In the genomic region with DNA sequence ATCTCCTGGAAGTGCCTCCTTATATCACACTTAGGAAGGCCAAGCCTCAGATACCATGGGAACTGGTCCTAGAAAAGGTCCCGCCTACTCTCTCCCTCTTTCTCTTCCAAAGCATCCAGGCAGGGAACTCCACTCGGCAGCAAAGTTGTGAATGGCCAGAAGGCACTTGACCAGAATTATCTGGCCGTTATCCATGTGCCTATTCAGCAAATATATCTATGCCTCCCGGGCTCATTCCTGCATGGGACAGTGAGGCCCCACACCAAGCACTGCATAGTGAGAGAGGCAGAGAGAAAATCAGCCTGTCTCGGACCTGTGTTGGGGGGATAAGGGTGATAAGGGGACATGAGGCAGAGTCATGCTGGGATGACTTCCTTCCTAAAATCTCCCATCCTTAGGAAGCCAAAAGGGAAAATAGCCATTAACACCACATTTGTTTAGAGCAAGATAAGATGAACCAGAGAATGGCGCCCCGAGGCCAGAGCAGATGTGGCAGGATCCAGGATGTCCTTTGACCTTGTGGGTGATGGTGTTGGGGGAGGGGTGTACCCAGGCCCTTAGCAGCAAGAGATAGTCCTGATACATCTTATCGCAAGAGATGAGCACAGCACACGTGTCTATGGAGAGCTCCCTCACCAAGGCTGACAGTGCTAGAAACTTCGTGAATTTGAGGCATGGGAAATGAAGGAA, we compare ENCODE assay signal across 13 mouse cellular contexts.
DNase-seq lines count a peak whose midpoint lies in the region; ATAC-seq and TF ChIP-seq lines count a peak whose summit lies in the region.
"Had no signal": no experiment of that assay in that cellular context is flagged by ENCODE, and none has a peak within 500 bp of the region (broad histone marks: within the 10 kb centered on the region; RNA-seq: fewer than 3 reads in every experiment).

No protein-coding gene starts in this region.

- no peaks in the 10 kb centered on the region; the same call in 1 of the 2 replicates for H3K27me3 ChIP-seq in heart, embryonic 10.5 days (ENCODE audit: insufficient read depth, poor library complexity, severe bottlenecking)
- no peaks in the 10 kb centered on the region for H3K27me3 ChIP-seq in liver, embryonic 15.5 days
- no peaks in the 10 kb centered on the region; the same call in 1 of the 2 replicates for H3K27me3 ChIP-seq in liver, embryonic 12.5 days (replicated peaks)
- no peaks in the 10 kb centered on the region for H3K27me3 ChIP-seq in embryonic facial prominence, embryonic 15.5 days
- H3K27me3 ChIP-seq in intestine, postnatal 0 days (replicated peaks; ENCODE audit: control insufficient read depth, insufficient read depth, low read length) = no peaks in the 10 kb centered on the region
- H3K27me3 ChIP-seq: forebrain, embryonic 15.5 days had no signal

- peak overlapping the region; percentile 64 for H3K27ac ChIP-seq in heart, embryonic 10.5 days
- no peak overlapping the region for H3K27ac ChIP-seq in liver, embryonic 15.5 days (replicated peaks)
- H3K27ac ChIP-seq in liver, embryonic 12.5 days = no peak overlapping the region
- 0 out of 2 replicates have a peak overlapping the region, but pooled peaks have one; percentile 13 for H3K27ac ChIP-seq in embryonic facial prominence, embryonic 15.5 days (replicated peaks)
- no peak overlapping the region for H3K27ac ChIP-seq in intestine, postnatal 0 days (ENCODE audit: low read depth, low read length)
- H3K27ac ChIP-seq: forebrain, embryonic 15.5 days had no signal

- H3K4me2 ChIP-seq in liver, embryonic 15.5 days = no peak overlapping the region
- H3K4me2 ChIP-seq in liver, embryonic 12.5 days = no peak overlapping the region
- H3K4me2 ChIP-seq in embryonic facial prominence, embryonic 15.5 days (replicated peaks) = no peak overlapping the region
- H3K4me2 ChIP-seq in intestine, postnatal 0 days (replicated peaks; ENCODE audit: low read depth) = no peak overlapping the region
- H3K4me2 ChIP-seq: forebrain, embryonic 15.5 days had no signal

- DNase-seq in heart, embryonic 10.5 days (ENCODE audit: low spot score) = no peak
- no peak for DNase-seq in heart, adult 9 months (ENCODE audit: low spot score in 2 of 2)
- peak; percentile 72 for DNase-seq in NIH3T3 (ENCODE audit: low read depth)
- DNase-seq: B cell, adult 2 months; cerebellum, postnatal 36 days; kidney, adult 8-10 months; right cerebral cortex, postnatal 4 days had no signal

- peaks cover 21% of the 10 kb centered on the region for H3K4me1 ChIP-seq in heart, embryonic 10.5 days
- H3K4me1 ChIP-seq in liver, embryonic 15.5 days (replicated peaks) = no peaks in the 10 kb centered on the region
- peaks cover 15% of the 10 kb centered on the region; the same call in 1 of the 2 replicates for H3K4me1 ChIP-seq in liver, embryonic 12.5 days
- peaks cover 19% of the 10 kb centered on the region for H3K4me1 ChIP-seq in embryonic facial prominence, embryonic 15.5 days
- H3K4me1 ChIP-seq in intestine, postnatal 0 days (replicated peaks; ENCODE audit: control insufficient read depth, insufficient read depth, low read length) = no peaks in the 10 kb centered on the region
- H3K4me1 ChIP-seq: forebrain, embryonic 15.5 days had no signal

- H3K4me3 ChIP-seq in heart, embryonic 10.5 days = no peak overlapping the region
- H3K4me3 ChIP-seq in liver, embryonic 15.5 days (replicated peaks) = no peak overlapping the region
- H3K4me3 ChIP-seq in liver, embryonic 12.5 days = no peak overlapping the region
- no peak overlapping the region for H3K4me3 ChIP-seq in embryonic facial prominence, embryonic 15.5 days (replicated peaks)
- no peak overlapping the region for H3K4me3 ChIP-seq in intestine, postnatal 0 days (ENCODE audit: low read depth, low read length)
- H3K4me3 ChIP-seq: forebrain, embryonic 15.5 days had no signal

- WGBS in heart, embryonic 10.5 days = 22% methylated on average over 10 of the region's 10 CpGs
- 36% methylated on average over 10 of the region's 10 CpGs for WGBS in liver, embryonic 15.5 days (ENCODE audit: insufficient replicate concordance)
- WGBS in liver, embryonic 12.5 days (ENCODE audit: insufficient replicate concordance) = 28% methylated on average over 10 of the region's 10 CpGs
- 52% methylated on average over 10 of the region's 10 CpGs for WGBS in embryonic facial prominence, embryonic 15.5 days
- WGBS in intestine, postnatal 0 days = 61% methylated on average over 10 of the region's 10 CpGs

- no peak overlapping the region for H3K9ac ChIP-seq in liver, embryonic 15.5 days
- H3K9ac ChIP-seq in liver, embryonic 12.5 days = no peak overlapping the region
- no peak overlapping the region for H3K9ac ChIP-seq in embryonic facial prominence, embryonic 15.5 days
- no peak overlapping the region for H3K9ac ChIP-seq in intestine, postnatal 0 days (ENCODE audit: low read depth, low read length)
- H3K9ac ChIP-seq: forebrain, embryonic 15.5 days had no signal

- ATAC-seq in liver, embryonic 15.5 days (ENCODE audit: insufficient read depth) = peak; percentile 40; the same call in 1 of the 2 replicates
- no peak for ATAC-seq in liver, embryonic 12.5 days
- no peak for ATAC-seq in embryonic facial prominence, embryonic 15.5 days (ENCODE audit: insufficient number of reproducible peaks, low FRiP score, low TSS enrichment, low read depth)
- no peak for ATAC-seq in megakaryocyte-erythroid progenitor cell, adult 5-6 weeks (replicated peaks; ENCODE audit: low FRiP score, low TSS enrichment, poor library complexity, severe bottlenecking)
- no peak for ATAC-seq in intestine, postnatal 0 days
- ATAC-seq: forebrain, embryonic 15.5 days had no signal

- H3K9me3 ChIP-seq in heart, embryonic 10.5 days = no peaks in the 10 kb centered on the region
- no peaks in the 10 kb centered on the region for H3K9me3 ChIP-seq in liver, embryonic 15.5 days (replicated peaks)
- H3K9me3 ChIP-seq in liver, embryonic 12.5 days (replicated peaks) = no peaks in the 10 kb centered on the region
- H3K9me3 ChIP-seq in embryonic facial prominence, embryonic 15.5 days (replicated peaks) = no peaks in the 10 kb centered on the region
- no peaks in the 10 kb centered on the region for H3K9me3 ChIP-seq in intestine, postnatal 0 days (ENCODE audit: control insufficient read depth)
- H3K9me3 ChIP-seq: forebrain, embryonic 15.5 days had no signal

- H3K36me3 ChIP-seq in heart, embryonic 10.5 days = 0 out of 2 replicates have a peak, but pooled peaks cover 2% of the 10 kb centered on the region
- H3K36me3 ChIP-seq in liver, embryonic 15.5 days (replicated peaks) = no peaks in the 10 kb centered on the region
- H3K36me3 ChIP-seq in liver, embryonic 12.5 days = no peaks in the 10 kb centered on the region
- no peaks in the 10 kb centered on the region for H3K36me3 ChIP-seq in embryonic facial prominence, embryonic 15.5 days
- no peaks in the 10 kb centered on the region for H3K36me3 ChIP-seq in intestine, postnatal 0 days (ENCODE audit: control insufficient read depth, insufficient read depth)
- H3K36me3 ChIP-seq: forebrain, embryonic 15.5 days had no signal

- TF ChIP-seq CTCF in intestine, postnatal 0 days (IDR thresholded peaks at IDR 0.05; ENCODE audit: low read depth) = no peak

Comparison
In these comparisons a context has a peak if more than half of its experiments do, and no peak if none do; other contexts are left out.
1. H3K27ac ChIP-seq: peak in heart, embryonic 10.5 days (single experiment) and embryonic facial prominence, embryonic 15.5 days (single experiment); none in liver, embryonic 15.5 days (single experiment), liver, embryonic 12.5 days (single experiment) and intestine, postnatal 0 days (single experiment).